Mouse (Mus musculus) MEL-GATA-1-ER (cell line): ENCODE results near the gene Serpine1.
"Not testable (repeated sequence)": the region's sequence is repeated elsewhere in the genome, so short reads cannot be mapped to it uniquely, and the experiment has no call there.

Experiments used
- DNase-seq: peaks from one replicate; pipeline ENCODE4 v3.0.0-alpha.2; 2012; ENCODE audit warnings: low read depth; ENCODE audit errors: extremely low read depth

Gene Serpine1

GRCm38 (mm10) chr5:137072079-137072960 is at the start of gene Serpine1:
Serpine1 (minus strand) TSS chr5:137072268.
- no peak for DNase-seq

- DNase-seq = no peak
These were observed 49.2 kb upstream of the Serpine1 start for GRCm38 (mm10) chr5:137121280-137121679.

GRCm38 (mm10) chr5:137118878-137119277 is 46.8 kb upstream of the Serpine1 start:
- DNase-seq = no peak

DNA sequence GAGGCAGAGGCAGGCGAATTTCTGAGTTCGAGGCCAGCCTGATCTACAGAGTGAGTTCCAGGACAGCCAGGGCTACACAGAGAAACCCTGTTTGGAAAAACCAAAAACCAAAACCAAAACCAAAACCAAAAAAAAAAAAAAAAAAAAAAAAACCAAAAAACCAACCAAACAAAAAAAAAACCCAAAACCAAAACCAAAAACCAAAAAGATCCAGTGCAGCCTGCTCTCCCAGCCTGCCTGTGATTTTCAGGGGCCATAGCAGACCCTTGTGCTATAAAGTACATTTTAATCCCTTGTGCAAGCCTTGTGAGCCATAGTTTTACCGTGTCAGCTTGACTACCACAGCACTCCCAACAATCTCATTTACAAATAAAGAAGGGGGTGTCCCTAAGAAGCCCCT is 45.9 kb upstream of the Serpine1 start:
- DNase-seq = not testable (repeated sequence)

DNA sequence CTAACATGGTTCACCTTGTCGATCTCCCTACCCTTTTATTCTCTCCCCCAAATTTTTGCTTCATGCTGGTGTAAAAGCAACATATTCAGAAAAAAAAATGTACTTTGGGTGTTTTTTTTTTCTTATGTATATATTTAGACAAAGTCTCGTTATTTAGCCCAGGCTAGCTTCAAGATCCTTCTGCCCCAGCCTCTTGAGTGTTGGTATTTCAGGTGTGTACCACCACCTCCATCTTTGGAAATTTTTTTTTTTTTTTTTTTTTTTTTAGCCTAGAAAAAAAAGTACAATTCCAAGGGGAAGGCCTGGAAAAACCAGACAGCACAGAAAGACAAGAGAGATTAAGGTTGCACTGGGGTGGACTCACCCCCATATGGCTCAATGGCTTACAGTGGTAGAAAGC is 44.9 kb upstream of the Serpine1 start:
- DNase-seq = no peak

DNA sequence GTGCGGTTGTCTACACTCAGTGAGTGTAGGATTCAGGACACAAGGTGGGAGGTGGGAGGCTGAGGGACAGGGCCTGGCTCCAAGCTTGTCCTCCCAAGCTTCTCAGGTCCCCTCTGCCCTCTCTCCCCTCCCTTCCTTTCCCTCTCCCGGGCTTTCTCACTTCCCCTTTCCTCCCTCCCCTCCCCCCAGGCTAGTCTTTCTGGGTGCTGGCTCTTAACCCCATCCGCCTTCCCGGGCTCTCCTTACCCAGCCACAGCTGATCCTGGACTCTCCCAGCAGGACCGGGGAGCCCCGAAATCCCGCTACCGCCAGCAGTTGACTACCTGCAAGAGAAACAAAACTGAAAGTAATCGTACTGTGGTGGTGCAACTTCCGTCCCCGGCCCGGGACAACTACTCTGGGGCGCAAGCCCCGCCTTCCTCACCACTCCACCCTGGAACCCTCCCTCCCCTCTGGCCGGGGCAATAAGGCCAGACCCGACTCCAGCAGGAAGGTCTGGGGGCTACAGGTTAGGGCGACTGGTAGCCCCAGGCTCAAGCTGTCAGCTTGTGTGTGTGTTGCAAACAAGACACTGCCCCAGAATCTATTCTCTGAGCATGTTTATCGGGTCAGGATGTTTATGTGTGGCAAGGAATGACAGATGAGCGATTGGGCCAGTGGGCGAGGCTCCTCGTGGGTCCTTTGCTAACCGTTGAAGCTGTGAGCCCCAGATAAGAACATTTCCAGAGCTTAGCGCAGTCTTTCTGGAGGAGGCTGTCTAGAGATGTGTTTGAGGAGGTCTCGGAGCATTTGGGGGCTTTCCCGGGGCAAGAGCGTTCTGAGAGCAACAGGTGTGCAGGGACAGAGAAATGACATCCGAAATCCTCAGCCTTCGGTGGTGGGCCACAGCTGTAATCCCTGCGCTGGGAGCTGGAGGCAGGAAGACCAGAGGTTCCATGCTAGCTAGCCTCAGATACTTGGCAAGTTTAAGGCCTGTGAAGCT is 44.1 kb upstream of the Serpine1 start, which contains the start of gene Trim56:
Trim56 (minus strand) TSS at position 344 of the 982 bp plus-strand sequence.
- DNase-seq = peak; percentile 96

GRCm38 (mm10) chr5:137114891-137115561 is 43.0 kb upstream of the Serpine1 start:
- DNase-seq = no peak

DNA sequence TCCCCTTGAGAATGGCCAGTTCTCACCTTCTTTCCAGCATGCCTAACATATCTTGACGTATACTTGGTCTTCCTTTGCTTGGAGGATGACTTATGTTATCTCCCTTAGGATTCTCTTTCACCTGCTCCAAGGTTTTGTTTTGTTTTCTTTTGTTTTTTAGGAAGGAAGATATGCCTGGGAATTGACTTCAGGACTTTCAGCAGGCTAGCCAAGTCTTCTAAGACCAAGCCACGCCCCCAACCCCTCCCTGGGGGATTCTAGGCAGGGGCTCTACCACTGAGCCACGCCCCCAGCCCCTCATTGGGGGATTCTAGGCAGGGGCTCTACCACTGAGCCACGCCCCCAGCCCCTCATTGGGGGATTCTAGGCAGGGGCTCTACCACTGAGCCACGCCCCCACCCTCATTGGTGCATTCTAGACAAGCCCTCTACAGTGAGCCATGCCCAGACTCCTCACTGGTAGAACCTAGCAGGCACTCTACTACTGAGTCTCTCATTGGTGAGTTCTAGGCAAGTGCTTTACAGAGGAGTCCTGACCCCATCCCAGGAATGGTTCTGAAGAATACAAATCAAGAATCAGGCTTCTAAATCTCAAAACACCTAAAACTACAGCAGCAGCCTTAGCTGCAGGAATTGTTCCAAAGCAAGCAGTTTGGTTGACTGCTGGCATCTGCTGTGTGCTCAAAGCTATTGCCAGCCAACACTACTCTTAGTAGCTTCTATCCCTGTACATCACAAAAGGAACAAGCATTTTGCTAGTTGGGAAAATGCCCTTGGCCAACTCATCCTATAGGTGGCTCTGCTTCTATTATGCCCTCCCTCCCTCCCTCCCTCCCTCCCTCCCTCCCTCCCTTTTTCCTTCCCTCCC is 39.7 kb upstream of the Serpine1 start:
- DNase-seq = no peak

- DNase-seq = no peak
These were observed 38.8 kb upstream of the Serpine1 start for GRCm38 (mm10) chr5:137110863-137111262.

DNA sequence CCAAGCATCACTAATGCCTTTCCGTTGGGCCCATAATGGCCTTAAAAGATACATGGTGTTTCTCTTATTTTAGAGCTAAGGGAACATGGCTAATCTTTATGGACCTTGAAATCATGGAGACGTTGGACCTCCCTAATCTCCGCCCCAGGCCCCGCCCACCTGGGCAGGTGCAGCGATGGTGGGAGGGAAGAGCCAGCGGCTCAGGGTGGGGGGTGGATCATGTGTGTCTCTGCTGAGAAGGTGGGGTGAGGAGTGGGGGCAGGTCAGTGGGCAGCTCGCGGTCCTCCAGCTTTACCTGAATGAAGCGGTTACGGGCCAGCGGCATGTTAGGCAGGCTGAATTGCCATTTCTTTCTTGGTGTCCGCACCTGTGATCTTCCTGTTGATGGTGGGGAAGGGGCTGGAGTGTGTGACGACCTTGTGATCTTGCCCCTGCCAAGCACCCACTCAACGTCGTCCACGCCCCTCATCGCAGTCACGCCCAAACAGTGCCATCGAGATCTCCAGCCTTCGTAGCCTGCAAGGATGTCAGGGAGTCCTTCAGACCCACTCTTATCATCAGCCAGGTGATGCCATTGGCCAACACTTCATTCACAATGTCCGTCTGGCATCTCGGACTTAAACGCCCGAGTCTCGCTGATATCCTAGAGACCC is 38.0 kb upstream of the Serpine1 start:
- no peak for DNase-seq

DNA sequence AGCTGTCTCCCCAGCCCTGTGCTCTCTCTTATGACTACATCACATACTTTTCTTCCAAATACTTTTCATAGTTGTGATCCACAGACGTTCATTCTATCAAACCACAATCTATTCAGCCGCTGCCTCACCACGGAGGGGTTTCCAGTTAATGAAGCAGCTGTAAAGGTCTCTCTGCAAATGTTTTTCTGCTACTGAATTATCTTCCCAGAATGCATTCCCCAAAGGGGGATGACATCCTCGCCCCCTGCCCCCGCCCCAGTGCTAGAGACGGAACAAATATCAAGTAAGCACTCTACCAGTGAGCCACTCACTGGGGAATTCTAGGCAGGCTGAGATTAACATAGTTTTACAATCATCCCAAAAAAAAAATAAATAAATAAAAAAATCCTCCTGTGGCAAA is 36.0 kb upstream of the Serpine1 start:
- DNase-seq = no peak

DNA sequence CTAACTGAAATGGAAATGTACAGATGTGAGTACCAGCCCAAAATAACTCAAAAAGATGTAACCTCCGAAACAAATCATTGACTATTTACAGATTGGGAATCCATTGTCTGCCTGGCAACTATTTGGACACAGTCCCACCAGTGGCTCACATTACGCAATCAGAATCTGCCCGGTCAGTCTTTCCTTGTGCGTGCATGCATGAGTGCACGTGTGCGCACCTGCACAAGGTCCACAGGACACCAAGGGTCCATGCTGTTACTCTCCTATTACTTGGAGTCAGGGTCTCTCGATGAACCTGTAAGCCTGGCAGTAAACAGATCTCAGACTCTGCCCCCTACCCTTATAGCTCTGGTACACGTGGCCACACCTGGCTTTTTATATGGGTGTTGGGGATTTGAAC is 35.6 kb upstream of the Serpine1 start:
- DNase-seq = no peak

DNA sequence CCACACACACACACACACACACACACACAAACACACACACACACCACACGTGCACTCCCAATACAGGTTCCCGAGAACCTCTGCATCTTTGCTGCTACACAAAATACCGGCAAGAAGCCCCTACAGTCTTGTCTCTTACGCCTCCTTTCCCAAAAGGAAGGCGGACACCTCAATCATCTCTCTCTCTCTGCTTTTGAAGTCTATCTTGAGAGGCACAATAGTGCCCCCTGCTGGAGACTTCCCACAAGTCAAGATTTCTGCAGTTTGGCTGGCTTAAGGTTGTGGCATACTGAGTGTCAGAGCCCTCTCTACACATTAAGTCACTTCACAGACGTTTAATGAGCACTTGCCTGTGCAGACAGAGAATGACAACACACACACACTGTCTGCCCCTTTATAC is 35.0 kb upstream of the Serpine1 start:
- DNase-seq = peak; percentile 82

DNA sequence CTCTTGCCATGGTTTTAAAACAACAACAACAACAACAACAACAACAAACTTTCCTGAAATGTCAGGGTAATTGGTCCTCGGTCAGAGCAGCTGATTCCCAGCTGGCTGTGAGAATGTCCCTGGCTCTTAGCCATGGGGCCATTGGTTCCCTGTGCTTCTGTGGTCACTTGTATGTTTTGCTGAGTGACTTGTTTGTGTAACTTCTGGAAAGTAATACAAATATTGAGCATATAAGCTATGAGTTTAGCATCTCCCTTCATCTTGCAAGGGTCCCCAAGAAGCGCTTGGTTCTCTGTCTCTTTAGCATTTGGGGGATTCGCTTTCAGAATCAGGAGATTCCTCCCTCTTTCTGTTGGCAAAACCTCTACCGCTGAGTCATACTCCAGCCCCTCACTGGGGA is 34.4 kb upstream of the Serpine1 start:
- DNase-seq = no peak

GRCm38 (mm10) chr5:137103969-137104368 is 31.9 kb upstream of the Serpine1 start:
- no peak for DNase-seq

DNA sequence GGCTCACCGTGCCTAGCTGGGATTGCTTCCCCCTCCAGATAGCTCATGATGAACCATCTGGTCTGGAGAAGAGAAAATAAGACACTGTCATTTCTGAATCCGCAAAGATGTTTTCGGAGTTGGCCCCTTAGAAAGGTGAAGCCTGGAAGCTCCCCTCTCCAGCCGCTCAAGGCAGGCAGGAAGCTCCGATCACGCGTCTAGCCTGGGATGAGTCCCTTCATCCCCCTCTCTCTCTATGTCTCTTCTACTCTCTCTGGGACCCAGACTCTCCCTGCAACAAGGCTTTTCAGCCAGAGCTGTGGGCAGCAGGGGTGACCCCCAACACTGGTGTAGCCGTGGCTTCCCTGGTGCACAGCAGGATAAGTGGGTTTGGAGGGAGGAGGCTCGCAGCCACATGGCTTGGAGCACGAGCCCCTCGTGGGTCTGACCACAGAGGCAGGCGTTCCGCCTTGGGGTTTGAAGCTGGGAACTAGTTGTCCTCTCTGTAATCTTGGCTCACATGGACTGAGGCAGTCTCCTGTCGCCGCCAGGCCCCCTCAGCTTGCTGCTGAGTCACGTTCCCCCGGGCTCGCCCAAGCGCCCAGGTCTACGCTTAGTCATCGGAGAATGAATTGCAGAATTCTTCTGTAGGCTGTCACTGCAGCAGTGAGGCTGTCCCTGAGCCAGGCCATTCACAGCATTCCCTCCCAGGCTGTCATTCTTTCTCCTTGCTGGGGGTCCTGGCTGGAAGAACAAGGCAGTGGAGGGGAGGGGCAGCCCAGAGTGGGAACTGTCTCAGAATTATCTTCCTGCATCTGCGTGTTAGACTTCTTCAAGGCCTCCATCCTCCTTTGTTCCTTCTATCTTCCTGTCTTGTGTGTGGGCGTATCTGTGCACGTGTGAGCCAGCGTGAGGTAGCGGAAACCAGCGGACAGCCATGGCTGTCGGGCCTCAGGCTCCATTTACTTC is 30.8 kb upstream of the Serpine1 start:
- DNase-seq = peak; percentile 92

GRCm38 (mm10) chr5:137102078-137102477 is 30.0 kb upstream of the Serpine1 start:
- no peak for DNase-seq

- DNase-seq = no peak
These were observed 28.6 kb upstream of the Serpine1 start for GRCm38 (mm10) chr5:137100660-137101059.

- DNase-seq = no peak
These were observed 26.4 kb upstream of the Serpine1 start for GRCm38 (mm10) chr5:137098418-137098817.
